Mouse (Mus musculus) lung, postnatal 0 days (tissue): ENCODE data around the gene Tdrd12. TPM values are rescaled to one million over a fixed set of nuclear protein-coding genes. Genes with fewer than 3 reads are reported as not detected.
"Not testable (repeated sequence)": the region's sequence is repeated elsewhere in the genome, so short reads cannot be mapped to it uniquely, and the experiment has no call there.

ENCODE experiments used
- ATAC-seq: fragments of 200-750 bp; cut with Nextera tagmentation; 2 replicates; pipeline ENCODE4 v1.8.0; 2017; ENCODE audit warnings: moderate library complexity
- DNase-seq: peaks from one replicate; pipeline ENCODE4 v3.0.0-alpha.2; 2016; ENCODE audit warnings: low spot score
- H3K27ac ChIP-seq: fragments of 300-500 bp; sonication (generic); 2 replicates; pipeline ENCODE4 v1.5.1; 2014; ENCODE audit warnings: antibody characterized with exemption, mild to moderate bottlenecking, low read length, mixed read lengths
- H3K27me3 ChIP-seq: fragments of 300-500 bp; sonication (generic); replicated peaks from 2 replicates; pipeline ENCODE4 v1.6.1; 2014; ENCODE audit warnings: low read length, mixed read lengths; ENCODE audit not compliant: insufficient read depth
- H3K36me3 ChIP-seq: fragments of 300-500 bp; sonication (generic); 2 replicates; pipeline ENCODE4 v1.6.1; 2014; ENCODE audit warnings: low read length, mixed read lengths; ENCODE audit not compliant: insufficient read depth
- H3K4me1 ChIP-seq: fragments of 300-500 bp; sonication (generic); 2 replicates; pipeline ENCODE4 v1.6.1; 2014; ENCODE audit warnings: antibody characterized with exemption, low read depth, low read length, mixed read lengths; ENCODE audit not compliant: insufficient read depth
- H3K4me2 ChIP-seq: fragments of 300-500 bp; sonication (generic); replicated peaks from 2 replicates; pipeline ENCODE4 v1.6.1; 2014; ENCODE audit warnings: low read depth, mild to moderate bottlenecking, low read length, moderate library complexity, mixed read lengths
- H3K4me3 ChIP-seq: fragments of 300-500 bp; sonication (generic); 2 replicates; pipeline ENCODE4 v1.5.1; 2014; ENCODE audit warnings: low read depth, low read length
- H3K9ac ChIP-seq: fragments of 300-500 bp; sonication (generic); replicated peaks from 2 replicates; pipeline ENCODE4 v1.6.1; 2014; ENCODE audit warnings: low read depth, mild to moderate bottlenecking
- H3K9me3 ChIP-seq: fragments of 300-500 bp; sonication (generic); 2 replicates; pipeline ENCODE4 v1.6.1; 2016; ENCODE audit warnings: low read length, mixed read lengths
- CTCF ChIP-seq: IDR thresholded peaks from 2 replicates; pipeline ENCODE4 v1.5.1; 2016; ENCODE audit warnings: antibody characterized with exemption, mild to moderate bottlenecking
- EP300 ChIP-seq: IDR thresholded peaks from 2 replicates; pipeline ENCODE4 v1.6.1; 2016; ENCODE audit warnings: antibody characterized with exemption, mild to moderate bottlenecking, control low read depth
- WGBS: fragments of 180-500 bp; shearing (Covaris S2); extraction: QIAGEN DNeasy Blood & Tissue Kit; methylation state at CpG from one replicate; pipeline ENCODE4 v1.1.7; 2014; 5-methylcytosine and 5-hydroxymethylcytosine counted together
- polyA plus RNA-seq: library from polyadenylated mRNA; unstranded; fragments of >200 nt; fragmentation: Nextera tagmentation; extraction: Ambion mirVana; gene quantifications from 2 replicates; pipeline ENCODE4 v1.2.1, GENCODE M21; 2015

Tdrd12 gene
- polyA plus RNA-seq, 1 experiment from 2014 or later = not detected

DNA sequence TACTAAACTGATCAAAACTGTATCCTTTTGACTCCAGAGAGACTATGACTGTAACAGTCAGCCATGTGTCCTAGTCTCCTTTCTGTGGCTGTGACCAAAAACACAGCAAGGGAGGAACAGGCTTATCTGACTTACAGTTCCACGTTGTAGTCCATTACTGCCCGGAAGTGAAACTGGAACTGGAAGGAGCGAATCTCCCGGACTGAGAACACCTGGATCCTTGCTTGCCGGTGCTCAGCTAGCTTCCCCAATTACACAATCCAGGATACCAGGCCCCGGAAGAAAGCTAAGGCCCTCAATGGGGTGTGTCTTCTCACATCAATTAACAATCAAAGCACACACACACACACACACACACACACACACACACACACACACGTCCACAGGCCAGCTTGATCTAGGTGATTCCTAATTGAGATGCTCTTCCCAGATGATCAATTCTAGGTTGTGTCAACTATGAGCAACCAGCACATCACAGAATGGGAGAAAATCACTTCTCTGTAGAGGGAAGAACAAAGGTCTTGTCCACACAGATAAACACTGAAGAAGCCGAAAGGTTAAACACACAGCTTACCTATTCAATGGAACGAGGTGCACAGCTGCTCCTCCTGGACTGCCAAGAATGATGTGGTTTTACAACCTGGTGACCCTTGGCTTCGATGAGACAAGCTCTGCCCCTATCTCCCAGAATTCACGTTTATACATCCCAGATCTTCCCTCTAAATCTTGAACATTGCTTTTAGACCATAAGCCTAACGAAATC lies 1.6 kb downstream of the Tdrd12 start:
- no peak overlapping the region for H3K4me3 ChIP-seq
- TF ChIP-seq CTCF = no peak
- no peak for TF ChIP-seq EP300
- no peaks in the 10 kb centered on the region for H3K9me3 ChIP-seq
- H3K9ac ChIP-seq = no peak overlapping the region
- ATAC-seq (no peak), DNase-seq (no peak)
- no peaks in the 10 kb centered on the region for H3K4me1 ChIP-seq
- H3K27me3 ChIP-seq = no peaks in the 10 kb centered on the region
- H3K27ac ChIP-seq = no peak overlapping the region
- H3K36me3 ChIP-seq = no peaks in the 10 kb centered on the region
- 45% methylated on average over 12 of the region's 12 CpGs for WGBS
- H3K4me2 ChIP-seq = no peak overlapping the region

DNA sequence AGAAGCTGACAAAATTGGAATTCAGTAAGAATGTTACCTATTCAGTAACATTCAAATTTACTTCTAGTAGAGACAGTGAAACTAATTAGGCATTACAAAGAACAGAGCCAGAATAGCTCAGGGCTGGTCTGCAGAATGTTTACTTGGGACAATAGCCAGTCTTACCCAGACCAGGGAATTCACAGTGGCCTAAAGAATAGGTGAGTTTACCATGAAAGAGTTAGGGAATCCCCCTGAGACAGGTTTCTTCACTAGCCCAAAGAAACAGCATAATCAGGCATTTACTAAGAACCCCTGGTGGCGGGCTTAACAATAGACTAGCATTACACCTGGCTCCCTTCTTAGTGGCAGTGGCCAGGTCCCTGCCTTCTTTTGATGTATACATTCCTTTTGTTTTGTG lies 7.0 kb downstream of the Tdrd12 start:
- WGBS = 75% methylated on average over 1 of the region's 1 CpGs
- ATAC-seq, H3K4me3 ChIP-seq, H3K36me3 ChIP-seq, DNase-seq, H3K9me3 ChIP-seq, H3K4me1 ChIP-seq, H3K4me2 ChIP-seq, H3K27ac ChIP-seq, H3K9ac ChIP-seq, H3K27me3 ChIP-seq: not testable (repeated sequence)

DNA sequence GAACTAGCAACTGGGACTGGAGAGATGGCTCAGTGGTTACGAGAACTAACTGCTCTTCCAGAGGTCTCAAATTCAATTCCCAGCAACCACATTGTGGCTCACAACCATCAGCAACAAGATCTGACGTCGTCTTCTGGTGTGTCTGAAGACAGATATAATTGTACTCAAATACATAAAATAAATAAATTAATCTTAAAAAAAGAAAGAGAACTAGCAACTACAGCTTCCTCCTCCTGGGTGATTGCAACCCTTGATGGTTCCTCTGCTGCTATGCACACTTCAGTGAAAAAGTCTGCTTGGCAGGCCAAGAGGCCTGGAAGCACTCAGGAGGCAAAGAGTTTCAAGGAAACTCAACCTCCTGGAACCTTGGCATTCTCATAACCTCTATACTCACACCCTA lies 7.5 kb downstream of the Tdrd12 start:
- Histone ChIP-seq H3K27ac (no peak overlapping the region), H3K4me1 (no peaks in the 10 kb centered on the region), H3K4me3 (no peak overlapping the region), H3K4me2 (no peak overlapping the region), H3K9me3 (no peaks in the 10 kb centered on the region), H3K27me3 (no peaks in the 10 kb centered on the region), H3K9ac (no peak overlapping the region), H3K36me3 (no peaks in the 10 kb centered on the region)
- 75% methylated on average over 3 of the region's 3 CpGs for WGBS
- TF ChIP-seq EP300 = no peak
- TF ChIP-seq CTCF = no peak
- ATAC-seq = no peak
- no peak for DNase-seq

DNA sequence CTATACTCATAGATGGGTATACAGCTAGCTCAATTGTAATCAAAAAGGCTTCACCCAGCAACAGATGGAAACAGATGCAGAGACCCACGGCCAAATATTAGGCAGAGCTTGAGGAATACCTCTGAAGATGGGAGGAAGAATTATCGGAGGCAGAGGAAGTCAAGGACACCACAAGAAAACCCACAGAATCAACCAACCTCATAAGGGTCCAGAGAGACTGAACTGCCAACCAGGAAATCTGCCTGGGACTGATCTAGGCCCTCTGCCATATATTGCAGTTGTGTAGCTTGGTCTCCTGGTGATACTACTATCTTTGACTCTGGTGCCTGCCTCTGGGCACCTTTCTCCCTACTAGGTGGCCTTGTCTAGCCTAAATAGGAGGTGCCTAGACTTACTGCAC lies 10.8 kb downstream of the Tdrd12 start:
- H3K9ac ChIP-seq = no peak overlapping the region
- H3K36me3 ChIP-seq = no peaks in the 10 kb centered on the region
- H3K4me2 ChIP-seq = no peak overlapping the region
- ATAC-seq (no peak), DNase-seq (no peak)
- no peak overlapping the region for H3K27ac ChIP-seq
- H3K9me3 ChIP-seq = no peaks in the 10 kb centered on the region
- H3K27me3 ChIP-seq = no peaks in the 10 kb centered on the region
- WGBS = 61% methylated on average over 2 of the region's 2 CpGs
- H3K4me3 ChIP-seq = no peak overlapping the region
- H3K4me1 ChIP-seq = no peaks in the 10 kb centered on the region
- TF ChIP-seq CTCF = no peak
- no peak for TF ChIP-seq EP300

DNA sequence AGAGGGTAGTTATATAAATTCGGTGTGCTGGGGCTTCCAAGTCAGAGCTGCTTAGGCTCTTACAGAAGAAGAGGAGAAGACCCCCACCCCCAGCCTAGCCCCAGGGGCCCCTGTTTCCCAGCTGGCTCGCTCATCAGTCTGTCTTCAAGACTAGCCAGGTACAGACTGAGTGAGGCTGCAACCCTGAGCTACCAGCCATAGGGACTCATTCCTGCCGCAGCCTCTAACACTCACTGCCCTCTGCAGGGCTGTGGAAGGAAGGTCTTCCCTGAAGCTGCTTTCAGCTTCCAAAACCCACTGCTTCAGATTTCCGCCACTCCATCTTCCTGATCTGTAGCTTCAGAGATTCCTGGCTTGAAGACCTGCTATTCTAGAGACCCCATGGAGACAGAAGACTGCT lies 35.5 kb downstream of the Tdrd12 start:
- Histone ChIP-seq H3K27me3 (no peaks in the 10 kb centered on the region), H3K36me3 (no peaks in the 10 kb centered on the region), H3K4me1 (no peaks in the 10 kb centered on the region), H3K9me3 (no peaks in the 10 kb centered on the region), H3K9ac (no peak overlapping the region), H3K4me3 (no peak overlapping the region), H3K27ac (no peak overlapping the region), H3K4me2 (no peak overlapping the region)
- TF ChIP-seq EP300 = no peak
- TF ChIP-seq CTCF = peak; percentile 39
- WGBS = 19% methylated on average over 4 of the region's 4 CpGs
- no peak for DNase-seq
- no peak for ATAC-seq

DNA sequence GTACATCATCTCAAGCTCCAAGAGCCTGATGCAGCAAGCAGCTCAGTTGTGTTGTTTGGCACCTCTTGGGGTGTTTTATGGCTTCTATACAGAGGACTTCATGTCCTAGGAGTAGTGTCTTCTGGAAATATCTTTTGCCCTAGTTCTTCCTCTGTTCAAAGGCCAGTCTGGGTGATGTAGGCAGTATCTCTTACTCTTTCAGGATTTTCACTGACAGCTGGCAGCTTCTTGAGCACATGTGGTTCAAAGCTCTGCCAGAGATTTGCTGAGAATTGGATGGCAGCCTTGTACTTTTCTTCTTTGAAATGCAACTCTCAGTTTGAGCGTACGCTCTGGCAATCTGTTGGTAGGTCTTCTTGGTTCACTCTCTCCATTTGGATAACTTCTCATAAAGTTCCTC lies 40.0 kb downstream of the Tdrd12 start:
- DNase-seq = no peak
- H3K9ac ChIP-seq = no peak overlapping the region
- no peaks in the 10 kb centered on the region for H3K9me3 ChIP-seq
- TF ChIP-seq EP300 = no peak
- no peak for TF ChIP-seq CTCF
- no peak for ATAC-seq
- 99% methylated on average over 2 of the region's 2 CpGs for WGBS
- H3K36me3 ChIP-seq = no peaks in the 10 kb centered on the region
- no peak overlapping the region for H3K27ac ChIP-seq
- H3K27me3 ChIP-seq = no peaks in the 10 kb centered on the region
- no peaks in the 10 kb centered on the region for H3K4me1 ChIP-seq
- no peak overlapping the region for H3K4me2 ChIP-seq
- no peak overlapping the region for H3K4me3 ChIP-seq

DNA sequence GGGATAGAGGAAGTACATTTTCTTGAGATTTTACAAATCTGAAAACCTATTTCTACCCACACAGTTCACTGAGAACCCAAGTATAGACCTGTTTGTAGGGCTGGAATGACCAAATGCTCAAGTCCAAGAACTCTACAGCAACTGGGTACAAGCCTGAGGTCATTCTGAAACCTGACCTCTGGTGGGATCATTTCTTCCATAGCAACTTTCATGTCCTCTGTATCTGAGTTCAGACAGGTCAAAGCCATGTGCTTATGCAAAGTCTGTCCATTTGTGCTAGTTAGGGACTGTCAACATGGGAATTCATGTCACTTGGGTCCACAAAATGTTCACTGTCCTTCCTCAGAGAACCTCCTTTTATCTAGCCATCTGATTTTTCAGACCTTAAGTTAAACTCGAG lies 46.5 kb downstream of the Tdrd12 start:
- Histone ChIP-seq H3K36me3 (no peaks in the 10 kb centered on the region), H3K4me3 (no peak overlapping the region), H3K4me2 (no peak overlapping the region), H3K27me3 (no peaks in the 10 kb centered on the region), H3K4me1 (no peaks in the 10 kb centered on the region), H3K9me3 (no peaks in the 10 kb centered on the region), H3K9ac (no peak overlapping the region), H3K27ac (no peak overlapping the region)
- TF ChIP-seq EP300 (no peak), CTCF (no peak)
- DNase-seq = no peak
- no peak for ATAC-seq
- 64% methylated on average over 1 of the region's 1 CpGs for WGBS
